Mouse (Mus musculus) hindbrain, embryonic 11.5 days (tissue): ENCODE results near the gene Hdac10. TPM values are rescaled to one million over a fixed set of nuclear protein-coding genes. Genes with fewer than 3 reads are reported as not detected.

Experiments used
- ATAC-seq: fragments of 200-750 bp; cut with Nextera tagmentation; 2 replicates; pipeline ENCODE4 v1.8.0; 2017; ENCODE audit warnings: mild to moderate bottlenecking, moderate TSS enrichment, moderate library complexity; ENCODE audit not compliant: low FRiP score
- DNase-seq: peaks from one replicate; pipeline ENCODE4 v3.0.0-alpha.2; 2015; ENCODE audit warnings: low spot score
- H3K27ac ChIP-seq: fragments of 300-500 bp; sonication (generic); 2 replicates; pipeline ENCODE4 v1.5.1; 2014; ENCODE audit warnings: mild to moderate bottlenecking, low read depth, low read length
- H3K27me3 ChIP-seq: fragments of 300-500 bp; sonication (generic); 2 replicates; pipeline ENCODE4 v1.6.1; 2014; ENCODE audit warnings: mild to moderate bottlenecking, low read length, moderate library complexity, mixed read lengths; ENCODE audit not compliant: control insufficient read depth, insufficient read depth
- H3K36me3 ChIP-seq: fragments of 300-500 bp; sonication (generic); 2 replicates; pipeline ENCODE4 v1.6.1; 2014; ENCODE audit warnings: mild to moderate bottlenecking, low read length, moderate library complexity, mixed read lengths; ENCODE audit not compliant: control insufficient read depth, insufficient read depth
- H3K4me1 ChIP-seq: fragments of 300-500 bp; sonication (generic); replicated peaks from 2 replicates; pipeline ENCODE4 v1.6.1; 2014; ENCODE audit warnings: low read length, mixed read lengths; ENCODE audit not compliant: control insufficient read depth, insufficient read depth
- H3K4me2 ChIP-seq: fragments of 300-500 bp; sonication (generic); replicated peaks from 2 replicates; pipeline ENCODE4 v1.6.1; 2014; ENCODE audit warnings: mild to moderate bottlenecking, low read depth, low read length
- H3K4me3 ChIP-seq: fragments of 300-500 bp; sonication (generic); 2 replicates; pipeline ENCODE4 v1.5.1; 2014; ENCODE audit warnings: low read depth, low read length
- H3K9ac ChIP-seq: fragments of 300-500 bp; sonication (generic); 2 replicates; pipeline ENCODE4 v1.6.1; 2014; ENCODE audit warnings: low read depth, low read length
- H3K9me3 ChIP-seq: fragments of 300-500 bp; sonication (generic); 2 replicates; pipeline ENCODE4 v1.6.1; 2016; ENCODE audit warnings: low read length; ENCODE audit not compliant: control insufficient read depth
- WGBS: fragments of 180-500 bp; shearing (Covaris S2); extraction: QIAGEN DNeasy Blood & Tissue Kit; methylation state at CpG from one replicate; pipeline ENCODE4 v1.1.7; 2014; 5-methylcytosine and 5-hydroxymethylcytosine counted together
- polyA plus RNA-seq: library from polyadenylated mRNA; unstranded; fragments of >200 nt; fragmentation: Nextera tagmentation; extraction: Ambion mirVana; gene quantifications from 2 replicates; pipeline ENCODE4 v1.2.1, GENCODE M21; 2014

Hdac10 gene
- polyA plus RNA-seq, 1 experiment from 2014 or later: 9.4 TPM

DNA sequence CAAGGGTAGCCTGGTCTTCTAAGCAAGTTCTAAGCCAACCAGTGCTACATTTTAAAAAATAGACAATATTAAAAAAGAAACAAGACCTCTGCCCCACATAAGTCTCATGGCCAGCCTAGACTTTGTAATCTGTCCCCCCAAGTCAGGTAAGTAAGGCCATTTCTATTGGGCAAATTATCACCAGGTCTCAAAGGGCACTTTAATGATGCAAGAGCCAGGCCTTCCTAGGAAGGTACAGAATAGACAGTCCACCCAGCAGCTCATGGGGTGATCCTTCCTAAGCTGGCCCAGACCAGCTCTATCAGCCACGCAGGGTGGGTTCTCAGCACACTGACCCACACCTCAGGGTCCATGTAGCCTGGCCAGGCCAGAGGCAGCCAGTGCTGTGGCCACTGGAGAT, 44.6 kb downstream of the Hdac10 start:
- H3K27me3 ChIP-seq: no peaks in the 10 kb centered on the region
- H3K9ac ChIP-seq: no peak overlapping the region
- DNase-seq (no peak), ATAC-seq (no peak)
- no peak overlapping the region for H3K4me3 ChIP-seq
- no peaks in the 10 kb centered on the region for H3K9me3 ChIP-seq
- H3K36me3 ChIP-seq: peaks cover 9% of the 10 kb centered on the region; the same call in 1 of the 2 replicates
- no peak overlapping the region for H3K4me2 ChIP-seq
- H3K4me1 ChIP-seq: no peaks in the 10 kb centered on the region
- WGBS: 96% methylated on average over 1 of the region's 1 CpGs
- no peak overlapping the region for H3K27ac ChIP-seq

DNA sequence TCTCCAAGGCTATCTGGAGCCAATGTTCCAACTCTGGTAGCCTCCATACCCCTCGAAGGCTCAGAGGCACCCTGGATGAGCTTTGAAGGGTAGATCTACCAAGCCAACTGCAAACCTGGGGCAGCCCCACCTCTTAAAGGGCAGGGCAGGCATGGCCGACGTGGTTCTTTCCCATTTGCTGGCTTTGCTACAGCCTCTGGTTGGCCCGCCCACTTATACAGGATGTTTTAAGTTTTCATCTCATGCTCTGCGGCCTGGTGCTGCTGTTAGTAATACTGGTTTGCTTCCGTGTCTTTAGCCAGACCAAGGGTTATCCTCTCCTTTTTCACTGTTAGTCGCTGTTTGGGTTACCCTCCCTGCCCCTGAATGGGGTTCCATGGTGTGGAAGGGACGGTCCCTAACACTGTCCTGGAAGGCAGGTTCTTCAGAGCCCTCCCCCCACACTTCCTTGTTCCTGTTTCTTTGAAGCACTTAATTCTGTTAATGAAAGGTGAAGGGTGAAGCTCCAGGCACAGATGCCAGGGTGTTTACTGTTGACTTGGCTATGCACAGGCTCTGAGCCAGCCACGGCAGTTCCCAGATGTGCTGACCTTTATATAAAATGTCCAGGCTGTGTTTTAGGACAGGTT, 50.2 kb downstream of the Hdac10 start:
- DNase-seq (no peak), ATAC-seq (no peak)
- H3K4me1 ChIP-seq: peaks cover 16% of the 10 kb centered on the region
- 78% methylated on average over 9 of the region's 9 CpGs for WGBS
- no peak overlapping the region for H3K4me3 ChIP-seq
- no peaks in the 10 kb centered on the region for H3K27me3 ChIP-seq
- H3K4me2 ChIP-seq: no peak overlapping the region
- no peaks in the 10 kb centered on the region for H3K9me3 ChIP-seq
- H3K36me3 ChIP-seq: no peaks in the 10 kb centered on the region; the same call in 1 of the 2 replicates
- no peak overlapping the region for H3K27ac ChIP-seq
- H3K9ac ChIP-seq: no peak overlapping the region

DNA sequence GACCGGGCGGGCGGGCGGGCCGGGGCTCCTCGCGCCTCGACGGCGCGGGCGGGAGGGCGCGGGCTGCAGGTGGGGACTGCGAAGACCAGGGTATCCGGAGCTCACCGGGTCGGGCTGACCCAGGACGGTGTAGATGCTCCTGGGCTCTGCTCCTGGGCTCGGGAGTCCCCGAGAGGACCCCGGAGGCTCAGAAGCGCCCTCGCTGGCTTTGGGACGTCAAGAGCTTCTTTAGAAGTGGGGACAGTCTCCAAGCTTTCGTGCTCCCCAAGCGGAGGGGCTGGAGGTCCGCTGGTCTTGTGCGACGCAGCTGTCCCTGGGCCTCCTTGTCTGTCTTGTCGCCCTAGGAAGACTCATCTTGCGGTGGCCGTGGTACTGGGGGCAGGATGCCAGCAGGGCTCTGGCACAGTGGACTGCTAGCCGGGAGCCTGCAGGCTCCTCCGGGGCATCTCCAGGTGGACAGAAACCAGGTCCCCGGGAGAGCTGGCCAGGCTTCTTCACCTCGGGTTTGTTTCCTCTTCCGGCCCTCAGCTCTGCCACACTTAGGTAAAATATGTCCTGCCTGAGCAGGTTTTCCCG, 52.3 kb downstream of the Hdac10 start:
- WGBS: under 1% methylated on average over 25 of the region's 39 CpGs
- Histone ChIP-seq H3K27ac (peak overlapping the region; percentile 87), H3K36me3 (no peaks in the 10 kb centered on the region), H3K4me1 (peaks cover 16% of the 10 kb centered on the region), H3K4me2 (peak overlapping the region; percentile 93), H3K4me3 (peak overlapping the region; percentile 75), H3K27me3 (no peaks in the 10 kb centered on the region), H3K9me3 (no peaks in the 10 kb centered on the region), H3K9ac (peak overlapping the region; percentile 89)
- peak; percentile 60 for DNase-seq
- ATAC-seq: peak; percentile 49

GRCm38 (mm10) chr15:89075478-89076147, 52.9 kb downstream of the Hdac10 start:
- H3K4me2 ChIP-seq: peak overlapping the region; percentile 93
- no peaks in the 10 kb centered on the region for H3K9me3 ChIP-seq
- DNase-seq (peak; percentile 95), ATAC-seq (peak; percentile 91)
- peaks cover 16% of the 10 kb centered on the region for H3K4me1 ChIP-seq
- H3K27me3 ChIP-seq: no peaks in the 10 kb centered on the region
- no peaks in the 10 kb centered on the region for H3K36me3 ChIP-seq
- H3K9ac ChIP-seq: peak overlapping the region; percentile 89
- WGBS: 2% methylated on average over 28 of the region's 59 CpGs
- peak overlapping the region; percentile 87 for H3K27ac ChIP-seq
- peak overlapping the region; percentile 75 for H3K4me3 ChIP-seq

- Histone ChIP-seq H3K9me3 (no peaks in the 10 kb centered on the region), H3K4me3 (peak within 1 kb of the TSS; percentile 75), H3K4me1 (peaks cover 16% of the 10 kb centered on the region), H3K36me3 (no peaks in the 10 kb centered on the region), H3K27me3 (no peaks in the 10 kb centered on the region; the same call in 1 of the 2 replicates), H3K27ac (peak within 1 kb of the TSS; percentile 87), H3K4me2 (peak within 1 kb of the TSS; percentile 93), H3K9ac (peak within 1 kb of the TSS; percentile 89)
- WGBS: 28% methylated on average over 11 of the region's 11 CpGs
- DNase-seq (no peak), ATAC-seq (no peak; the same call in 1 of the 2 replicates)
These were observed 53.7 kb downstream of the Hdac10 start, which contains the start of gene Trabd for GRCm38 (mm10) chr15:89074613-89075477. Gene Trabd (plus strand): TSS chr15:89075124.

GRCm38 (mm10) chr15:89073993-89074603, 54.4 kb downstream of the Hdac10 start:
- Histone ChIP-seq H3K9ac (no peak overlapping the region), H3K4me2 (no peak overlapping the region), H3K36me3 (no peaks in the 10 kb centered on the region), H3K27me3 (peaks cover 5% of the 10 kb centered on the region), H3K27ac (no peak overlapping the region), H3K4me3 (no peak overlapping the region), H3K9me3 (no peaks in the 10 kb centered on the region), H3K4me1 (peaks cover 16% of the 10 kb centered on the region)
- DNase-seq (no peak), ATAC-seq (no peak)
- WGBS: 89% methylated on average over 10 of the region's 10 CpGs
